Mouse (Mus musculus) heart, postnatal 0 days (tissue): ENCODE results near the gene Tgm1.

Experiments used
- CTCF ChIP-seq: IDR thresholded peaks from 2 replicates; pipeline ENCODE4 v1.5.1; 2016; ENCODE audit warnings: antibody characterized with exemption, control low read depth, low read depth
- EP300 ChIP-seq: IDR thresholded peaks from 2 replicates; pipeline ENCODE4 v1.6.1; 2016; ENCODE audit warnings: antibody characterized with exemption, low read depth

DNA sequence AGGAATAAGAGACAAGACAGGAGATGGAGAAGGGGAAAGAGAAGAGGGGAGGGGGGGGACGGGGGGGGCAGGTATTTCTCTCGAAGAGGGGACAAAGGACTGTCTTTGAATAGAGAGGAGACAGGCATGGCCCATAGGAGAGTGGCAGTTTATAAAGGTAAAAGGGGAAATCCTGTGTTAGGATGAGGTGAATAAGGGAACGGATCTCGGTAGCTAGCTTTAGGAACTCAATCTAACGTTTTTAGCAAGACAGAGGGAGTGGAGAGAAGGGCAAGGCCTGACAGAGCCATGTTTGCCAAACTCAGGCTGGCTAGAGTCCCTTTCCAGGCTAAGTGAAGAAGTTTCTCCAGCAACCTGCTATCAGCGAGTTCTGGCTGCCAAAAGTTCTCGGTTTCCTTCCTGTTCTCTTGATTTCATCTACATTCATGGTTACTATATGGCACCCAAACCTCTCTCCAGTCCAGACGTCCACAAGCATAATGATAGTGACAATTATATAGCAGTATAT is 8.8 kb upstream of the Tgm1 start:
- TF ChIP-seq CTCF, result no peak
- no peak for TF ChIP-seq EP300
